Mouse (Mus musculus) Muller cell, postnatal 12 days (primary cell): Measurements from ENCODE around the gene Hip1r.

Experiments
- DNase-seq: peaks from one replicate; pipeline ENCODE4 v3.0.0-alpha.2; 2015; ENCODE audit errors: inconsistent ontology term

Hip1r gene

GRCm38 (mm10) chr5:123996695-123997094 is 23.3 kb downstream of the Hip1r start:
- DNase-seq, result no peak

GRCm38 (mm10) chr5:123997211-123997751 is 23.9 kb downstream of the Hip1r start:
- no peak for DNase-seq

GRCm38 (mm10) chr5:123997811-123998210 is 24.4 kb downstream of the Hip1r start:
- peak; percentile 49 for DNase-seq

- DNase-seq, result no peak
Observed at GRCm38 (mm10) chr5:123998370-123998769, 24.9 kb downstream of the Hip1r start.

DNA sequence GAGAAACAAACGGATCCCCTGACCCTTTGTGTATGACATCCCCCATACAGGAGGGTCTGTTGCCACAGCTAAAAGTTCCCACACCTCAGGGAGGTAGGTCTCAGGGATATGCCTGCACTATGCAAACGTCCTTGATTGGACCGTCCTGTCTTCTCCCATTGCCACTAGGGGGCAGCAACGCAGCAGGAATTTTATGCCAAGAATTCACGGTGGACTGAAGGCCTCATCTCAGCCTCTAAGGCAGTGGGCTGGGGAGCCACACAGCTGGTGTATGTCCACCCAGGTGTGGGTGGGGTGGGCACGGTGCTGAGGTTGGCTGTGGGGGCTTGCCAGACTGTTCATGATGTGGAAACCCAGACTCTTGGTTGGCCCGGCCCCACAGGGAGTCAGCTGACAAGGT is 27.4 kb downstream of the Hip1r start:
- DNase-seq, result peak; percentile 69

- DNase-seq, result no peak
Observed at GRCm38 (mm10) chr5:124001274-124001673, 27.8 kb downstream of the Hip1r start.

- DNase-seq, result peak; percentile 62
Observed at GRCm38 (mm10) chr5:124002876-124003275, 29.4 kb downstream of the Hip1r start.

- no peak for DNase-seq
Observed at GRCm38 (mm10) chr5:124003375-124003774, 29.9 kb downstream of the Hip1r start.

DNA sequence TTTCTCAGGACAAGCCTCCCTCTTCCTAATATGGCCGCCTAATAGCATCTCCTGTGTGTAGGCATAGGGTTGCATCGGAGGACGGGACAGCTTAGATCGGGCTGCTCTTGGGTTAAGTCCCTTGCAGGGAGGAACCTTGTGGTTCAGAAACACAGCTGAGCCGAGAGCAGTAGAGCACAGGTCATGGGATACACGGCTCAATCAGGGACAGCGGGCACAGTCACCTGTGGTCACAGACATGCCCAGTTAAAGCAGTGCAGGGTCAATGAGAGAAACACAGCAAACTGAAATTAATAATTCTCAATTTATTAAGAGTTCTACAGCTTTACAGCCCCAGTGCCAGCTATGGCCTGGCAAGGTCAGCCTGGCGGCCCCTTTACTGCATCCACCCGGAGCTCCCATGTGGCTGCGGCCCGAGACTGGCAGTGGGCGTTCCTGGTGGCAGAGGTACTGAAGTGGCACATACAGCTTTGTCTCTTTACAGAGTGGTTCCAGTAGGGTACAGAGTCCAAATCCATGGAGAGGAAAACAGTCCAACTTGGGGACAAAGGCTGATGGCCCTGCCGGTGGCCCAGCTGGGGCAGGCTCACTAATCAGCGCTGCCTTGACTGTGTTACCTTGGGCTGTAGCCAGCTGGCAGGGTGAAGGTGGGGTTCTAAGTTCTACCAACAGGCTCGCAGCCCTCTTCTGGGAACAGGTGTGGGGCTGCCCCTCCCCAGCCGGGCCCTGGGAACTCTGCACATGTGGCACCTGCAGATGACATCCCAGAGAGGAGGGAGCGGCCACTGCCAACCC is 31.1 kb downstream of the Hip1r start:
- no peak for DNase-seq

DNA sequence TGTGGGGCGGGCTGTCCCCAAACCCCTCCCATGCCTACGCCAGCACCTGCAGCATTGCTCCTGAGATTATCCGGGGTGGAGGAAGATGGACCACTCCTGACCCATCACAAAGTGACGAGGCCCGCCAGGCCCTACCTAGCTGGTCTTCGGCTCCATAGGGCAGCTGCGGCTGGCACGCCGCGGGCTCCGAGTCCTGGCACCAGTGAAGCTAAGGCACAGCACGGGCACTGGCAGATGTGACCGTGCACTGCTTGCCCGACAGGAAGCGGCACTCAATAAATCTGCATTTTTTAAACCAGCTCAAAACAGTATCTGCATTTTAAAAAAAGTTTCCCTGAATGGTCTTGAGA is 31.7 kb downstream of the Hip1r start:
- DNase-seq, result no peak

DNA sequence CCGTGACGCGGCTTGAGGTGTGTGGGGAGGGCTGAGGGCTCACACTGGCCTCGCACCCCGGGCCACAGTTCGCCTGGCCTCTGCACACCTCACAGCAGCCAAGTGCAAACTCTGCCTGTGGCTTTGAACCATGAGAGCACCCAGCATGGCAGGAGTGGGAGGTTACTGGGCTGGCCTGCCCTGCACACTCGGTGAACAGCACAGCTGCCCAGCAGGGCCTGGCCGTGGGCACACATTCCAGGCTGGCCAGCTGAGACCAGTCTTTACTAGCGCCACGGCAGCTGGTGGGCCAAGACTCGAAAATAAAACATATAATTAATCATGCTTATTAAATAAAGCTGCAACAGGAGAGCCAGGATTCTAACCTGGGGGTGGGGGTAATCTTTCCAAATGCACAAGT is 32.2 kb downstream of the Hip1r start:
- DNase-seq, result no peak

GRCm38 (mm10) chr5:124006082-124006873 is 32.9 kb downstream of the Hip1r start:
- DNase-seq, result no peak

- DNase-seq, result peak; percentile 97
Observed at GRCm38 (mm10) chr5:124006891-124007491, 33.6 kb downstream of the Hip1r start.

DNA sequence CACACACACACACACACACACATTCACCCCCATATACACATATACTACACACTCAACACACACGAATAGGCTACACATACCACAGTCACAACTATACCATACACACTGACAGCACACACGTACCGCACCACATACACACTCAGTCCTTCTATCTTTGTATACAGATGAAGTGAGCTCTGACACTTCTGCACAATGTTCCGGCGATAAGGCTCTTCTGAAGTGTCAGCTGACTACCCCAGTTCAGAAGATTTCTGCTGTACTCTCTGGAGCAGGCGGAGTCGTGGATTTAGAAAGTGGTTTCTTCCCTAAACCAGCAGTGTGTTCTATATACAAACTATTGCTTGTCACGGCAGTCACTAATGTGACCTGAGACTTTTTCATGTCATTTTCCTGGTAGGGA is 36.6 kb downstream of the Hip1r start:
- DNase-seq, result no peak

GRCm38 (mm10) chr5:124010910-124011655 is 37.7 kb downstream of the Hip1r start:
- DNase-seq, result peak; percentile 71

DNA sequence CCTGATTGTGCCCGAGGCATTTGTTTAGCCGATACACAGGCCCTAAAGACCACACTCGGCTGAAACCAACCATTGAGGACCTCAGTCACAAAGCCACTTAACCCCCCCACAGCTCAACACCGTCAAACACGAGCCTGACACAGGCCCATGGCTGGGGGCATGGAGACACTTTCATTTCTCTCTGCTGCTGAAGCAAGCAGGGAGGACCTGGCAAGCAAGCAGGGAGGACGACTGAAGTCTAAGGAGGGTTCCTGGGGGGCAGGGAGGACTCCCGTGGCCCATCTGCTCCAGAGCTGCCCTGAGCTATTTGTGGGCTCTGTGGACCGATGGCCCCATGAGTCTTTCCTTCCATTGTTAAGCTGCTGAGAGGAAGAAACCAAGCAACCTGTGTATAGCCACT is 38.5 kb downstream of the Hip1r start:
- DNase-seq, result no peak

GRCm38 (mm10) chr5:124012885-124013284 is 39.5 kb downstream of the Hip1r start:
- no peak for DNase-seq

DNA sequence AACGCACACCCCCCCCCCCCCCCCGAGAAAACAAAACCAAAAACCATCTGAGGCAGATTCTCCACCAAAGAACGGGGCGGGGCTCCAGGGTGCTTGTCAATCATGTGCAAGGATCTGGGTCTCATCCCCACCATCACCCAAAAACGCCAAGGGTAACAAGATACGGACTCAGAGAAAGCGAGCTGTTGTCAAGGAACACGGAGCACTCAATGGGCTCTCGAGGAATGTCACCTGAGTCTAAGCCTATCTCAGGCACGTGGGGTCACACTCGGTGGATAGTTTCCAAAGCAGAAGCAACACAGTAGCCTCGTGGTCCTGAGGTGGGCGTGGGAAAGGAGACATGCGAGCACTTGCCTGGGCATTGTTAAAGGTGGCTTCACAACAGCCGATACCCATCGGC is 40.3 kb downstream of the Hip1r start:
- no peak for DNase-seq

DNA sequence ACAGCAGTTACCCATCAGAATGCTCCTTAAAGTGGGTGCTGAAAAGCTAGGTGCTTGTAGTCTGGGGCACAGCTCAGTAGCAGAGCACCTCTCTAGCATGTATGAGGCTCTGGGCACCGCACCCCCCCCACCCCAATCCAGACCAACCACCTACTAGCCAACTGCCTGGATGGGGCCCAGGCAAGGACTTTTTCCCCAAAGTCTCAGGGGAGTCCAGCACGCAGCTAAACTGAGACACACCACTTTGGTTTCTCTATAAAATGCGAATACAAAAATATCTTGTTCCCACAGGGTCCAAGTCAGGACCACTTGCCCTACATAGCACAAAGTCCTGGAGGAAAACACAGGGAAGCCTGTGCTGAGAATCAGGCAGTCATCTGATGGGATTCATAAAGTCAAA is 40.8 kb downstream of the Hip1r start:
- DNase-seq, result no peak

- peak; percentile 69 for DNase-seq
Observed at GRCm38 (mm10) chr5:124014791-124015251, 41.4 kb downstream of the Hip1r start.

- DNase-seq, result no peak
Observed at GRCm38 (mm10) chr5:124015727-124016126, 42.3 kb downstream of the Hip1r start.
